Mouse (Mus musculus) left cerebral cortex, postnatal 4 days (tissue): ENCODE measurements around the gene Fgf23. TPM values are rescaled to one million over a fixed set of nuclear protein-coding genes. Genes with fewer than 3 reads are reported as not detected.

Experiments
- DNase-seq: peaks from one replicate; pipeline ENCODE4 v3.0.0-alpha.2; 2022
- intact Hi-C: fragments of 180-260 bp; cut with DNase I; formaldehyde crosslinking; loops from one replicate; pipeline ENCODE4 v1.15.1; 2025
- total RNA-seq, 2 experiments: library from RNA; stranded (reverse); gene quantifications; 2 replicates each; pipeline ENCODE4 v1.2.3; 2021

The Fgf23 gene
- under 1 TPM; 0.38 to 0.54 TPM for total RNA-seq

- DNase-seq = no peak
- intact Hi-C loops = no loop called here
Observed at GRCm38 (mm10) chr6:127072817-127073216, at the start of gene Fgf23. Gene Fgf23 (plus strand): TSS chr6:127072902.

- intact Hi-C loops = no loop called here
- DNase-seq = no peak
Observed at GRCm38 (mm10) chr6:127024836-127025235, 47.9 kb upstream of the Fgf23 start.

DNA sequence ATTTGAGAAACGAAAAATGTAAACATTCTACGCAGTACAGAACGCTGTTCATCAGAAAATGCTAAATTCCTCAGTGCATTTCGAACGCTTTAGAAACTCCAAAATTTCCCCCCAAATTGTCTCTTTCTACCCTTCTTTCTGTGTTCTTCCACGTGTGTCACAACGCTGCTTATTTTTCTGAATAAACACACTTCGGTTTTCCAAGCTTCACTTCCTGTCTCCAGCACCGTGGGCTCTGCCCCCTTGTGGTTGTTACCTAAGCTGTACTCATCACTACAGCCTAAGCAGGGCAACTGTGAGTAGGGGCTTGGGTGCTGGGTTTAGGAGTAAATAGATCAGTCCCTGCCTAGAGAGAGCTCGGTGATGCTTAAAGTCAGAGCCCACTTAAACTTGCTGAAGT lies 37.9 kb upstream of the Fgf23 start:
- intact Hi-C loops = no loop called here
- no peak for DNase-seq

DNA sequence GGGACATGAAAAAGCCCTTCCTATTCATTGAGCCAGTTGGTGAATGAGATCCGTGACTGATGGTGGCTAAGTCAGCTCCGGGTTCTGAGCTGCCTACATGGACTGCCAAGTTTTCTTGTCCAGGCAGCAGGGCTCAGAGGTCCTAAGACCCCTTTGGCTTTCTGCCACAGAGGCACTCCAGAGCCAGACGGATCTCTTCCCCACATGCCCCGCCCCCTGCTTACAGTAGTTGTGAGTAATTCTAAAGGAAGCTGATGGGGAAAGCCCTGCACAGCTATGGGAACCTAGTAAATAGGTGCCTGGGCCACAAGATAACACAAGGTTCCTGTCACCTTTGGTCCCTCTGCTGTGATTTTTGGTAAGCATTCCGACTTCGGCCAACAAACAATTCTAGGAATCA lies 27.8 kb upstream of the Fgf23 start:
- DNase-seq = peak; percentile 69
- intact Hi-C loops = no loop called here

GRCm38 (mm10) chr6:127050847-127051246 lies 21.9 kb upstream of the Fgf23 start:
- DNase-seq = no peak

DNA sequence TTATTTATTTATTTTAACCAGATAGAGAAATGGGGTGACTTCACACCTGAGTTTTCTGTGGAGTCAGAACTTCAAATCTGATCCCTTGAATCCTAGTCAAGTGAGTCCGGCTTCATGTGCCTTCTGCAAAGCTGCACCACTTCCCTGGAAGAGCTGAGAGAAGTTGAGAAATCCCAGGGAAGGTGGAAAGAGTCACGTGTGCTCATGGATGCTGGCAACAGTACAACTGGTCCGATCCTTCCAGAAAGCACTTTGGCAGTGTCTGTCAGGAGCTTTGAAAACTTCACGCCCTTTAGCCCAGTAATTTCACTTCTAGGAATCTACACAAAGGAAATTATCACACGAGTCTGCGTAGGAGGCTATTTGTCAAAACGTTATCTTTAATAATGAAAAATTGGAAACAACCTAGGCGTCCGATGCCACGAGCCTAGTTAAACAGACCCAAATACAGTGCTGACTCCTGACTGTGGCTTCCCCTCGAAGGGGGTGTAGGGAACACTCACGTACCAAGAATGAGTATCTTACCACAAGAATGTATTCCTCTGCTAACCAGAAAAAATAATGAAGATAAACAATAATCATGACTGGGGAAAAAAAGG lies 15.6 kb upstream of the Fgf23 start:
- DNase-seq = no peak
- intact Hi-C loops = no loop called here

More at GRCm38 (mm10) chr6:127050847-127051246, 21.9 kb upstream of the Fgf23 start:
- intact Hi-C loops = no loop called here

- no peak for DNase-seq
- intact Hi-C loops = loop anchor here (10.0 kb wide), 1 partner anchor 565 kb away; no protein-coding TSS in a partner anchor
Observed at GRCm38 (mm10) chr6:127059975-127060374, 12.7 kb upstream of the Fgf23 start.

- DNase-seq = no peak
- intact Hi-C loops = loop anchor here (10.0 kb wide), 1 partner anchor 569 kb away; no protein-coding TSS in a partner anchor
Observed at GRCm38 (mm10) chr6:127063915-127064314, 8.8 kb upstream of the Fgf23 start.

DNA sequence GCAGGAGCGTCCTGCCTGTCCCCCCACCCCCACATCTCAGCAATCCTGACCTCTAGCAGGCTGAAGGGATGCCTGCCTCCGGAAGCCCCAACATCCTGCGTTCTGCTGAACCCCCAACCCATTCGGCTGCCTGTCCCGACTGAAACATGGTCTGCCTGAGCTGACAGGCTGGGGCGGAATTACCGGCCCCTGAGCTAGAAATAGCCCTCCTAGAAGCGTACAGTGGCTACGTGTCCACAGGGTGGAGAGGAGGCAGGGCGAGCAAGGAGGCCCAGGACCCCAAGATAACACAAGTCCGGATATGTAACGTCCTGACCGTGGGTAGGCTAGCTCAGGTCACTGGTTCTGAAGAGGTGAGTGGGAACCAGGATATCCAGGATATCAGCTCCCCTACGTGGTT lies 7.9 kb upstream of the Fgf23 start:
- intact Hi-C loops = loop anchor here (10.0 kb wide), 1 partner anchor 570 kb away; no protein-coding TSS in a partner anchor
- DNase-seq = no peak

- DNase-seq = peak; percentile 83
- intact Hi-C loops = loop anchor here (5.0 kb wide), 1 partner anchor 123 kb away; no protein-coding TSS in a partner anchor
Observed at GRCm38 (mm10) chr6:127079867-127080731, 7.4 kb downstream of the Fgf23 start.

DNA sequence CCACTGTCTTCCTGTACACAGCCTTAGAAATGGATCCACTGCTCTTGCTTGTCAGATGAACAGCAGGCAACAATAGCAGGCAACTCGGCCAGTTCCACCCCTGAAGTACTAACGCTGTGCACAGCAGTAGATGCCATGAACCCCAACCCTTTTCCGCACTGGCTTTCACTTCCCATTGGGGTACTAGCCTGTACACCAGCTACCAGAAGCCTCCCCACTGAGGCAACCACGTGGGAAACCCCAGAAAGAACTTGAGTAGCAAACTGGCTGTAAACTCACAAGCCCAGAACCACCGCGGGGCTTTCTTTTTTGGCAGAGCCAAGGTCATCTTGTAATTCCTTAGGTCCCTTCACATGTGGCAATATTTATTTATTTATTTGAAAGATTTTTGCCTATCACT lies 9.1 kb downstream of the Fgf23 start:
- intact Hi-C loops = loop anchor here (5.0 kb wide), 1 partner anchor 125 kb away; no protein-coding TSS in a partner anchor
- DNase-seq = no peak

- intact Hi-C loops = loop anchor here (5.0 kb wide), 1 partner anchor 139 kb away; no protein-coding TSS in a partner anchor
- peak; percentile 50 for DNase-seq
Observed at GRCm38 (mm10) chr6:127086739-127087138, 14.0 kb downstream of the Fgf23 start.

DNA sequence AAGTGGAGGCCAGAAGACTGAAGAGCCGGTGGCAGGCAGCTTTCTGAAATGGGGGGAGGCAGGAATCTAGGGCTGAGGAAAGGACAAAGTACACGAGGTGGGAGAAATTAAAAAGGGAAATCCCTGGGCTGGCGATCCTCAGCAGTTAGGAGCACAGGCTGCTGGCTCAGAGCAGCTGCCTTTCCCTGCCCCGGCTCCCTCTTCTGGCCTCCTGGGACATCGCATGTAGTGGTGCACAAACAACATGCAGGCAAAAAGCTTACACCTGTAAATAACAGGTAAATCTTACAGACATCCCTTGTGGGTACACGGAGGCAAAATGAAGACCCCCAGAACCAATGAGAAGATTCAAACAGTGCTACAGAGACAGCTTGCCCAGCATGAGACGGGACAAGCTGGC lies 21.9 kb downstream of the Fgf23 start:
- intact Hi-C loops = no loop called here
- peak; percentile 16 for DNase-seq

DNA sequence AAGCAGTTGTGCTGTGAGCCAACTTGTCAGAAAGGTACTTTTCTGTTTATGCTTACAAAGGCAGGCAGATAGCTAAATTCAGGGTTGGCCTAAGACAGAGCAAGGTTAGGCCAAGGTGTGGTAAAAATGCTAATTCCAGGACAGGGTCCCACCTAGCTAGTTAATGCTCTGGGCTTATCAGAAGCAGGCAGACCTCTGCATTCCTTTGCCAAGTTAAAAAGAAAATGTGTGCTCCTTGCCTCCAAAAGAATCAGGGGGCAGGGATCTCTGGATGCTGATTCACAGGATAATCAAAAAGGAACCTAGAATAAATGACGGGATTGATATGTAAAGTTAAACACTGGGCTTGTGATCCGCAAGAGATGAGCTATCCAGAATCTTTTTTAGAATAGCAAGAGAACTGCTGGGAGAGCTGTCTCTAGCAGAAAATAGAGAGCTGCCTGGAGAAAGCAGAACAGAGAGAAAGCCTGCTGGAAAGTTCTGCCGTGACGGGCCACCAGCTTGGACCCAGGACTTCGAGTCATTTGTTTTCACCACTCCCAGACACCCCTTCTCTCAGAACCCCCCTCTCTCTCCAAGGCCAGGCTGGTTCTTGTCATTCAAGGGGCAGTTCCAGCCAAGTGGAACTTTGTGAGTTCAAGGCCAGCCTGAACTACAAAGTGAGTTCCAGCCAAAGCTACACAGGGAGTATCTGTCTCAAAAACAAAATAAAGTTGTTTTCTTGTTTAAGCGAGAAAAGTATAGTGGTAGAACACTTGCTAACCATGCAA lies 31.0 kb downstream of the Fgf23 start:
- no peak for DNase-seq
- intact Hi-C loops = no loop called here

- no peak for DNase-seq
- intact Hi-C loops = no loop called here
Observed at GRCm38 (mm10) chr6:127104396-127105029, 31.8 kb downstream of the Fgf23 start.

- DNase-seq = peak; percentile 50
- intact Hi-C loops = no loop called here
Observed at GRCm38 (mm10) chr6:127105107-127105506, 32.4 kb downstream of the Fgf23 start.

- DNase-seq = no peak
- intact Hi-C loops = no loop called here
Observed at GRCm38 (mm10) chr6:127106189-127106588, 33.5 kb downstream of the Fgf23 start.

DNA sequence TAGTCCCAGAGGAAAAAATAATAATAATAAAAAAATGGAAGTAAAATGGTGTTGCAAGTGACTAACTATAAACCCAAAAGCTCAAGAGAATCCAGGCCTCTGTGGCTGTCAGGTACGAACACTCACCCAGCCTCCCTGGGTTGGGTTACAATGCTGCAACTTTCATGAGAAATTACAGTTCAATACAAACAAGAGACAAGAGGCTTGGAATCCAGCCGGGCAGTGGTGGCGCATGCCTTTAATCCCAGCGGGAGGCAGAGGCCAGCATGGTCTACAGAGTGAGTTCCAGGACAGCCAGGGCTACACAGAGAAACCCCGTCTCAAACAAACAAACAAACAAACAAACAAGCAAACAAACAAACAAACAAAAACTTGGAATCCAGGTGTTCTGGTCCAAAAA lies 34.0 kb downstream of the Fgf23 start:
- no peak for DNase-seq
- intact Hi-C loops = no loop called here

DNA sequence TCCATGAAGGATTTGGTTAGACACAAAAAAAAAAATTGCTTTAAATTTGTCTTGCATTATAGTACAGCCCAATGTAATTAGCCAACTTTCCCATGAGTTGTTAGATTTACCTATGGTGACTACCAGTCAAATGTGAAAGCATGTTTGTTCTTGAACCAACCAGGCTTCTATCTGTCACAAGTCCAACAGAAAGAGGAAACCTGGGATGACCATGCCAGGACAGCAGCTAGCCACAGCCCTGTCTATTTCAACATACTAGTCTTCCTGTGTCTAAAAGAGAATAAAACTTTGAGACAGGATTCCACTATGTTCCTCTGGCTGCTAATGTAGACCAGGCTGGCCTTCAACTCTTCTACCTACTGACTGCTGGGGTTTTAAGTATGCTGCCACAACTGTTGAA lies 34.7 kb downstream of the Fgf23 start:
- no peak for DNase-seq
- intact Hi-C loops = no loop called here

GRCm38 (mm10) chr6:127108368-127109060 lies 35.8 kb downstream of the Fgf23 start:
- no peak for DNase-seq
- intact Hi-C loops = no loop called here
